Mouse (Mus musculus) cerebellum, adult 2 months (tissue): ENCODE results near the gene Cxcl5.

Experiments used
- CTCF ChIP-seq: fragments of 200-500 bp; IDR thresholded peaks from 2 replicates; pipeline ENCODE4 v1.5.1; 2011; ENCODE audit warnings: low read depth, mild to moderate bottlenecking, control low read depth, low read length, moderate library complexity, borderline replicate concordance; ENCODE audit not compliant: insufficient read depth
- POLR2A ChIP-seq: fragments of 200-500 bp; IDR thresholded peaks from 2 replicates; pipeline ENCODE4 v1.6.1; 2011; ENCODE audit warnings: low read length, control low read depth, borderline replicate concordance; ENCODE audit not compliant: insufficient read depth

DNA sequence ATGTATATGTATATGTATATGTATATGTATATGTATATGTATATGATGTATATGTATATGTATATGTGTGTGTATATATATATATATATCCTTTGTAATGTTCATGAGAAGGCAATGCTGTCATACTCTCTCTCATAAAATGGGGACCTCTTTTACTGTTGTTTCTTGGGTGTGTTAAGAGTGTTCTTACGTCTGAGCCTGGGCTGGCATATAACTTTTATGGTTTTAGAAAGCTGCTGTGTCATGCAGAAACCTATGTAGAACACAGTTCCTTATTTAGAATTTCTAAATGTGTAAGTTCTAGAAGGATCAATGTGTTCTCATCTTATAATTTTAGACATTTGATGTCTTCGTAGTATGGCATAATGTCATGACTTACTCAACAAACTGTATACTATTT lies 1.7 kb downstream of the Cxcl5 start:
- TF ChIP-seq POLR2A: no peak
- TF ChIP-seq CTCF: no peak
